Mouse (Mus musculus): ENCODE data around the gene Pum2.

- TF ChIP-seq CTCF (IDR thresholded peaks at IDR 0.05; ENCODE audit: borderline replicate concordance, insufficient read depth, low read depth, low read length) (no peak), POLR2A (IDR thresholded peaks at IDR 0.05; ENCODE audit: borderline replicate concordance, insufficient read depth, low read length) (no peak)
These were observed 84.1 kb downstream of the Pum2 start for GRCm38 (mm10) chr12:8758029-8758428.
